Mouse (Mus musculus) intestine, embryonic 14.5 days (tissue): ENCODE measurements around the gene Smad3. TPM values are rescaled to one million over a fixed set of nuclear protein-coding genes. Genes with fewer than 3 reads are reported as not detected.

Experiments used
- ATAC-seq: fragments of 200-750 bp; cut with Nextera tagmentation; replicated peaks from 2 replicates; pipeline ENCODE4 v1.8.0; 2017; ENCODE audit warnings: low read depth, moderate number of reproducible peaks, moderate TSS enrichment, moderate library complexity; ENCODE audit not compliant: low FRiP score, low TSS enrichment
- DNase-seq: peaks from one replicate; pipeline ENCODE4 v3.0.0-alpha.2; 2018; ENCODE audit warnings: low spot score
- H3K27ac ChIP-seq: fragments of 300-500 bp; sonication (generic); 2 replicates; pipeline ENCODE4 v1.5.1; 2014; ENCODE audit warnings: low read depth, mild to moderate bottlenecking, control low read depth
- H3K27me3 ChIP-seq: fragments of 300-500 bp; sonication (generic); replicated peaks from 2 replicates; pipeline ENCODE4 v1.6.1; 2014; ENCODE audit warnings: low read length, control low read depth; ENCODE audit not compliant: control insufficient read depth, insufficient read depth
- H3K36me3 ChIP-seq: fragments of 300-500 bp; sonication (generic); 2 replicates; pipeline ENCODE4 v1.6.1; 2014; ENCODE audit warnings: low read length, control low read depth; ENCODE audit not compliant: control insufficient read depth, insufficient read depth
- H3K4me1 ChIP-seq: fragments of 300-500 bp; sonication (generic); replicated peaks from 2 replicates; pipeline ENCODE4 v1.6.1; 2014; ENCODE audit warnings: low read length, control low read depth, mixed read lengths; ENCODE audit not compliant: control insufficient read depth, insufficient read depth
- H3K4me2 ChIP-seq: fragments of 300-500 bp; sonication (generic); 2 replicates; pipeline ENCODE4 v1.6.1; 2014; ENCODE audit warnings: low read length
- H3K4me3 ChIP-seq: fragments of 300-500 bp; sonication (generic); 2 replicates; pipeline ENCODE4 v1.5.1; 2014; ENCODE audit warnings: low read depth, low read length, control low read depth, mixed read lengths
- H3K9ac ChIP-seq: fragments of 300-500 bp; sonication (generic); 2 replicates; pipeline ENCODE4 v1.6.1; 2014; ENCODE audit warnings: mild to moderate bottlenecking, low read length
- H3K9me3 ChIP-seq: fragments of 300-500 bp; sonication (generic); 2 replicates; pipeline ENCODE4 v1.6.1; 2016; ENCODE audit warnings: low read length, control low read depth; ENCODE audit not compliant: control insufficient read depth
- WGBS: fragments of 180-500 bp; shearing (Covaris S2); extraction: QIAGEN DNeasy Blood & Tissue Kit; methylation state at CpG from one replicate; pipeline ENCODE4 v1.1.7; 2014; 5-methylcytosine and 5-hydroxymethylcytosine counted together
- polyA plus RNA-seq: library from polyadenylated mRNA; unstranded; fragments of >200 nt; fragmentation: Nextera tagmentation; extraction: Ambion mirVana; gene quantifications from 2 replicates; pipeline ENCODE4 v1.2.1, GENCODE M21; 2014

Smad3 gene
- polyA plus RNA-seq, 1 experiment from 2014 or later, result 12.7 TPM

GRCm38 (mm10) chr9:63697606-63698005 is 60.2 kb downstream of the Smad3 start:
- peaks cover 19% of the 10 kb centered on the region for H3K4me1 ChIP-seq
- no peaks in the 10 kb centered on the region for H3K27me3 ChIP-seq
- H3K4me3 ChIP-seq, result no peak overlapping the region
- 64% methylated on average over 5 of the region's 5 CpGs for WGBS
- H3K9ac ChIP-seq, result no peak overlapping the region
- H3K27ac ChIP-seq, result no peak overlapping the region
- no peak for ATAC-seq
- H3K4me2 ChIP-seq, result no peak overlapping the region
- H3K36me3 ChIP-seq, result no peaks in the 10 kb centered on the region
- H3K9me3 ChIP-seq, result no peaks in the 10 kb centered on the region
- DNase-seq, result no peak

- H3K27me3 ChIP-seq, result no peaks in the 10 kb centered on the region
- DNase-seq (no peak), ATAC-seq (no peak)
- no peaks in the 10 kb centered on the region for H3K9me3 ChIP-seq
- 56% methylated on average over 10 of the region's 10 CpGs for WGBS
- H3K36me3 ChIP-seq, result no peaks in the 10 kb centered on the region
- H3K9ac ChIP-seq, result no peak overlapping the region
- no peak overlapping the region for H3K4me2 ChIP-seq
- peaks cover 18% of the 10 kb centered on the region for H3K4me1 ChIP-seq
- no peak overlapping the region for H3K27ac ChIP-seq
- no peak overlapping the region for H3K4me3 ChIP-seq
These were observed 61.2 kb downstream of the Smad3 start for GRCm38 (mm10) chr9:63696463-63697105.

GRCm38 (mm10) chr9:63691960-63692359 is 65.8 kb downstream of the Smad3 start:
- Histone ChIP-seq H3K27me3 (no peaks in the 10 kb centered on the region), H3K4me3 (no peak overlapping the region), H3K4me2 (no peak overlapping the region), H3K27ac (no peak overlapping the region), H3K36me3 (no peaks in the 10 kb centered on the region), H3K9ac (no peak overlapping the region), H3K9me3 (no peaks in the 10 kb centered on the region), H3K4me1 (peaks cover 2% of the 10 kb centered on the region; the same call in 1 of the 2 replicates)
- no peak for DNase-seq
- ATAC-seq, result no peak
- 68% methylated on average over 2 of the region's 2 CpGs for WGBS

- ATAC-seq, result no peak
- H3K9me3 ChIP-seq, result no peaks in the 10 kb centered on the region
- no peaks in the 10 kb centered on the region for H3K4me1 ChIP-seq
- H3K9ac ChIP-seq, result no peak overlapping the region
- no peak overlapping the region for H3K4me3 ChIP-seq
- no peak for DNase-seq
- WGBS, result 85% methylated on average over 1 of the region's 1 CpGs
- no peaks in the 10 kb centered on the region for H3K36me3 ChIP-seq
- no peaks in the 10 kb centered on the region for H3K27me3 ChIP-seq
- H3K4me2 ChIP-seq, result no peak overlapping the region
- H3K27ac ChIP-seq, result no peak overlapping the region
These were observed 67.3 kb downstream of the Smad3 start for GRCm38 (mm10) chr9:63690511-63690910.

- H3K27ac ChIP-seq, result no peak overlapping the region
- 65% methylated on average over 7 of the region's 7 CpGs for WGBS
- no peaks in the 10 kb centered on the region for H3K36me3 ChIP-seq
- no peaks in the 10 kb centered on the region for H3K27me3 ChIP-seq
- no peak overlapping the region for H3K9ac ChIP-seq
- H3K9me3 ChIP-seq, result no peaks in the 10 kb centered on the region
- no peak overlapping the region for H3K4me2 ChIP-seq
- no peaks in the 10 kb centered on the region for H3K4me1 ChIP-seq
- ATAC-seq (no peak), DNase-seq (no peak)
- H3K4me3 ChIP-seq, result no peak overlapping the region
These were observed 70.3 kb downstream of the Smad3 start for GRCm38 (mm10) chr9:63687413-63688015.

- Histone ChIP-seq H3K27me3 (no peaks in the 10 kb centered on the region), H3K4me1 (no peaks in the 10 kb centered on the region; the same call in 1 of the 2 replicates), H3K4me3 (no peak overlapping the region), H3K27ac (no peak overlapping the region), H3K9me3 (no peaks in the 10 kb centered on the region), H3K4me2 (no peak overlapping the region), H3K9ac (no peak overlapping the region), H3K36me3 (no peaks in the 10 kb centered on the region)
- WGBS, result 87% methylated on average over 5 of the region's 5 CpGs
- ATAC-seq (no peak), DNase-seq (no peak)
These were observed 72.4 kb downstream of the Smad3 start for GRCm38 (mm10) chr9:63685352-63685751.

- Histone ChIP-seq H3K36me3 (no peaks in the 10 kb centered on the region), H3K4me3 (no peak overlapping the region), H3K4me1 (no peaks in the 10 kb centered on the region; the same call in 1 of the 2 replicates), H3K27ac (no peak overlapping the region), H3K4me2 (no peak overlapping the region), H3K27me3 (no peaks in the 10 kb centered on the region), H3K9ac (no peak overlapping the region), H3K9me3 (no peaks in the 10 kb centered on the region)
- no peak for DNase-seq
- no peak for ATAC-seq
- WGBS, result 92% methylated on average over 6 of the region's 6 CpGs
These were observed 73.5 kb downstream of the Smad3 start for GRCm38 (mm10) chr9:63684277-63684676.

- Histone ChIP-seq H3K27me3 (no peaks in the 10 kb centered on the region), H3K27ac (no peak overlapping the region), H3K36me3 (no peaks in the 10 kb centered on the region), H3K9ac (no peak overlapping the region), H3K4me2 (no peak overlapping the region), H3K4me1 (no peaks in the 10 kb centered on the region; the same call in 1 of the 2 replicates), H3K4me3 (no peak overlapping the region), H3K9me3 (no peaks in the 10 kb centered on the region)
- 94% methylated on average over 2 of the region's 2 CpGs for WGBS
- no peak for DNase-seq
- ATAC-seq, result no peak
These were observed 74.9 kb downstream of the Smad3 start for GRCm38 (mm10) chr9:63682943-63683342.

GRCm38 (mm10) chr9:63682301-63682700 is 75.5 kb downstream of the Smad3 start:
- Histone ChIP-seq H3K36me3 (no peaks in the 10 kb centered on the region), H3K4me2 (no peak overlapping the region), H3K9ac (no peak overlapping the region), H3K4me3 (no peak overlapping the region), H3K27me3 (no peaks in the 10 kb centered on the region), H3K9me3 (no peaks in the 10 kb centered on the region), H3K4me1 (no peaks in the 10 kb centered on the region; the same call in 1 of the 2 replicates), H3K27ac (no peak overlapping the region)
- DNase-seq (no peak), ATAC-seq (no peak)
- WGBS, result 69% methylated on average over 9 of the region's 9 CpGs
